Mouse (Mus musculus): ENCODE data around the gene Minpp1.

Gene Minpp1

DNA sequence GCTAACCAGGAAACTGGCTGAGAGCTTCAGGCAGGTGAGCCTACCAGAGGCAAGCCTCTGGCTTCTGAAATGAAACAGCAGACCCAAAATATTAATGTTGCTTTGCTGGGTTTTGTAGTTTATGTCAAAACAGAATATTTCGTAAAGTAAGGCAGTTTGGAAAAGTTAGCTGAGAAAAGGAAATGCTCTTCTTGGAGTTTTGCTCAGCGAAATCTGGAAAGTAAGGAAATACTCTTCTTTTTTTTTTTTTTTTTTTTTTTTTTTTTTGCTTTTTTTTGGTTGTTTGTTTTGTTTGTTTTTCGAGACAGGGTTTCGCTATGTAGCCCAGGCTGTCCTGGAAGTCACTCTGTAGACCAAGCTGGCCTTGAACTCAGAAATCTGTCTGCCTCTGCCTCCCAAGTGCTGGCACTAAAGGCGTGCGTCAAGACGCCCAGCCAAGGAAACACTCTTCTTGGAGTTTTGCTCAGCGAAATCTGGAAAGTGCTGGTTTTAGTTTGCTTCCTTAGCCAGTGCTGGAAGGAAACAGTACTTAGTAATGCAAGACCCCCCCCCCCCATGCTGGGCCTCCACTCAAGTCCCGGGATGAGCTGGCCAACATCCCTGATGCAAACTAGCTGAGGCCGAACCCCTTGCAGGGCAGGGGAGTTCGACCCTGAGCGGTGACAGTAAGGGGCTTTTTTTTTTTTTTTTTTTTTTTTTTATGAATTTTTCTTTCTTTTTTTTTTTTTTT lies 3.8 kb downstream of the Minpp1 start:
- DNase-seq: no peak

DNA sequence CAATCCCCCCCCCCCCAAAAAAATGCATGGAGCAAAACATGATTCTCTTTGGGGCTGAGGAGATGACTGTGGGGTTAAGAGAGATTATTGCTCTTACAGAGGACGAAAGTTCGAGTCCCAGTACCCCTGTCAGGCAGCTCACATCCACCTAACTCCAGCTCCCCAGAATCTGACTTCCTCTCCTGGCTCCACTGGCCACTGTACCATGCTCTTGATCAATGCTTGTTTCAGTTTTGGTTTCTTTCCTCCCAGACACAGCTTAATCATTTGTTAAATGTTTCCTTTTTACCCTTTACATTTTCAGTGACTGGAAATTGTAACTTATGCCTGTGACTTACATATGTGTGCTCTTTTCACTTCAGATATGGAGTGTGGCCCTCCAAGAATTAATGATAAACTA lies 5.4 kb downstream of the Minpp1 start:
- DNase-seq: no peak

DNA sequence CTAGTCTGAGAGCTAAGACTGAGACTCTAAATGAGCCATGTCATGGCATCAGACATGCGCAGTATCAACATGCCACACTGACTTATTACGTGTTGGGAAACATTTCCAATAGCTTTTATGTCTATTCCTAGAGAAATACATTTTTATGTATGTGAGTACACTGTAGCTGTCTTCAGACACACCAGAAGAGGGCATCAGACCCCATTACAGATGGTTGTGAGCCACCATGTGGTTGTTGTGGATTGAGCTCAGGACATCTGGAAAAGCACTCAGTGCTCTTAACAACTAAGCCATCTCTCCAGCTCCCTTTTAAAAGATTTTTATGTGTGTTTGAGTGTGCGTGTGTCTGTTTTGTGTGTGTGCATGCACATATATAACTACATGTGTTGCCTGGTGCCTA lies 6.8 kb downstream of the Minpp1 start:
- no peak for DNase-seq

DNA sequence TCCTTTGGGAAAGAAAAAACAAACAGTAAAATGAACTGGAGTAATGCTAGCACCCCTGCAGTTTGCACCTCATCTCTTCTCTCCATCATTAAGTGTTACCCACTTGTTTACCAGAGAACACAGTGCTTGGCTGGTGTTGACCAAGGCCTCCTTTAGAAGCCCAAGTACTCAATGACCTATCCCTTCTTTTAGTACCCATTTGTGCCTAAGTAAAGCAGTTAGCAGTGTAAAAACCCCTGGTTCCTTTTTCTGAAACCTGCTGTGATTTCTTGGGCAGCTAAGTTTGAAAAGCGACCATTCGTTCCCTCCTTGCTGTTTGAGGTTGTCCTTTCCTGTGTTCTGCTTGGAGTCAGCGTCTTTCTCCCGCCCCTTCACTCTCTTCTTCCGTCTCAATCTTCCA lies 7.4 kb downstream of the Minpp1 start:
- DNase-seq: no peak

DNA sequence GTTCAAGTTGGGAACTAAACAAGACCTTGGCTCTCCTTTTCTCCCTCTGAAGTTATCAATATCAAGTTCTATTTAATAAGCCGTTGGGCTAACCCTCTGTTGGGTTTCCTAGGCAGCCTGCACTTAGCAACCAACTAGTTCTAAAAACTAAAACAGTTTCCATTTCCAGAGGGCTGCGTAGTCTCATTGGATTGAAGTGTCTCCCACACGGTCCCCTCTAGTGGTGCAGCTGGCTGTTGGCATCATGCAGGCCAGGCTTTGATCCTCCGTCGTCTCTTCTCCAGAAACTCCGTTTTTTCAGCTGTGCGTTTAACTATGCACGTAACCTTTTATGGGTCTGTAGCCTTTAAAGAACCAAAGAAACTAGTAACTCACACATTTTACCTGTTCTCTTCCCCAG lies 7.9 kb downstream of the Minpp1 start:
- no peak for DNase-seq

DNA sequence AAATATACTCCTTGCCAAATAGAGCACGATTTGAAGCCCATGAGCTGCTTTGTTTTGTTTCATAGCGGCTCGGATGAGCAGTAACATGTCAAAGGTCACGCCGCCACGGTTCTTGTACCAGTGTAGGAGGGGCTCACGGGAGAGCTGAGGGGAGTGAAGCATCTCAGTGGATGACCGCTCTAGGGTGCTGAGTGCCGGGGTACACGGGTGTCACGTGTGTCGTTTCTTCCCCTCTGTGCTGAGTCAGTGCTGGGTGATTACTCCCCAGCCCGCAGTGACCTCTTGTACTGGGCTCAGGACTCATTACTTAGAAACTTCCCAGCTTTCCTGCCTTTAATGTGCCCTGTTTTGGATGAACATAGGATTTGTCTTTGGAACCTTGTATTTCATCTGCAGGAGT lies 9.0 kb downstream of the Minpp1 start:
- DNase-seq: no peak

DNA sequence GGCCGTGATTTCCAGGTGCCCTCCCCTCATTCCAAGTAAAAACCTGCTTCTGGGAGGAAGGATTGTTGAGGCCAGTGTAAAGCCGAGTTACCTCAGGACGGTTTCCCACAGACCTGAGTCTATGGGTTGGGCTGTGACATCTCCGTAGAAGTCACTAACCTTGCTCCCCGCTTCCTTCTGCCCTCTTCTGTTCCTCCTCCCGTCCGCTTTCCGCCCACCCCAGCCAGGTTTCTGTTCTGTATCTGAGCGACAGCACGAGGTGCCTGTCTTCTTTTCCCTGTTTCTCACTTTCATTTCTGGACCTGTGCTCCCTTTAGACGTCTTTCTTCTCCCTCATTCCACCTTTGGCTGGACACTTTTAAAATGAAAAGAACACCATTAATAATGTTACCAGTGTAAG lies 9.5 kb downstream of the Minpp1 start:
- DNase-seq: no peak

DNA sequence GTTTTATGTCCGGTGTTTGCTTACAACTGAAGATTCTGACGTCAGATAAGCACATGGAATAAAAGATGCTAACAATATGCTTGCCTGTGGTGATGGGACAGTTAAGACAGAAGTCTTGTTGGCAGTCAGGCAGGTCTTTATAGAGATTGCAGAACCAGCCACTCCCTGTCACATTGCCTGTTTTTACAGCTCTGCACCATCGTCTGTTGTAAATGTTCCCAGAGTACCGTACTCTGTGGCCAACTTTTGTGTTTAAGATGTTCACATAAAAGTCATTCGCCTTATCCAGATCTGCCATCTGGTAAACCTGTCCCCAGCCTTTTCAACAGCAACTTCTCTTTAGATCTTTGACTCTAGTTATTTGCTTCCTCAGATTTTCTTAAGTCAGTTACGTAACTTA lies 11.8 kb downstream of the Minpp1 start:
- no peak for DNase-seq

DNA sequence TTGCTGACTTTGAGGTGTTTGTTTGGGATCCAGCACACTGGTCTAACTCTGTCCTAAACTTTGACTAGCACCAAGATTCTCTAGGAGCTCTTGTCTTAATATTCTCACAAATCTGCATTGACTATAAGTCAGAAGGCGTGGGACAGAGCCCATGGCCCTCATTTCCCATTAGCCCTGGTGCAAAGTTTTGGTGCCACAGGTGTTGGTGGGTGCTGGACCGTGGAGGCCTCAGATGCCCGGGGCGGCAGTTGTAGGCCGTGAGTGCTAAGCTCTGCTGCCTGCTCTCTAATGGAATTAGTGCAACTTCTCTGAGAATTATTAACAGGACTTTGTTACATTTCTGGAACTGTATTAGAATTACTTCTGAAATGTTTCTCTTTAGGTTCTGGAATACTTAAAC lies 12.4 kb downstream of the Minpp1 start:
- no peak for DNase-seq

DNA sequence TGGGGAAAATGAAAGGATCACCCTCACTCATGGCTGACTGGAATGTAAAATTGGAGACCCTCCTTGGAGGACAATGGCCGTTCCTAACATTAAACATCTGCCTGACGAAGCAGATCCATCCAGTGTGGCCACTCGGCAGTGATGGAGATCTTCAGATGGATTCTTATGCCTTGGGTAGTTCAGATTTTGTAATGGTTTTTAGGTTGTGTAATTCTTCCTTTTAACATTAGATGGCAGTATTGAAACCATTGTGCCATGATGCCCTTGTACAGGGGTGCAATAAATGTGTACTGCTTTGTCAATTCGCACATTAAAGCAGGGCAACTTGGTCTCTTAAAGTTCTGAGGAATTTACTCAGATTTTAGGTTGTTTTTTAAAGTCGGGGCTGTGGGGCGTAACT lies 15.8 kb downstream of the Minpp1 start:
- no peak for DNase-seq

DNA sequence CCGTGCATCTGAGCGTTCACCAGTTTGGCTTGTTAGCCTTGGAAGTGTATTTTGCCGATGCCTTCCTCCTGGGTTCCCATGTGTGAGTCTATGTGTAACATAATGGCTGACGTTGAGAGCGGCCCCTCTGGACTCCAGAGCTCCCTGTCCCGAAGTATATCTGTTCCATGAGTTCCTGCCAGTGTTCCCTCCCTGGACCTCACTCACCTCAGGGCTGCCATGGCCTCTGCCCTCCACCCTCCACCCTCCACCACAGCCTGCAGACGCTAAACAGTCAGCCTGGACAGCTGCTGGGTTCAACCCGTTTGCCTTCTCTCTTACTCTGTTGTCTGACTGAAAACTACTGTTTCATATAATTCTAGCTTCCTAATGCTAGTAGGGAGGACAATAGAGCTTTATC lies 20.5 kb downstream of the Minpp1 start:
- DNase-seq: no peak

DNA sequence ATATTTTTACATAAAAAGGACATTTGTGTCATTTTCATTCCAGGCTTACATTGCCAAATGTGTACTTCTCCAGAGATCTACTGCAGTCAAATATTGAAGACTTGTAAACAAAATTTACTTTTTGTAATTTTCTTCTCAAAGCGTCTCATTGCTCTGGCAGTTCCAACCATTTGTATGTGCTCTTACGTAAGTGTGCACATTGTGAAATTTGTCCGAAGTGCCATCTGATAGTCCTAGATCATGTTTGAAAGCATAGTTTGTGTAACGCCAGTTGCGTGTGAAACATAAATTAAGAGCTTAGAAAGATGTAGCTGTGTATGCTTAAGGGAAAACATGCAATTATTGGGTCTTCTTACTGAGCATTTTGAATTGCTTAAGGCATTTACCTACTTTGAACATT lies 20.9 kb downstream of the Minpp1 start:
- no peak for DNase-seq

DNA sequence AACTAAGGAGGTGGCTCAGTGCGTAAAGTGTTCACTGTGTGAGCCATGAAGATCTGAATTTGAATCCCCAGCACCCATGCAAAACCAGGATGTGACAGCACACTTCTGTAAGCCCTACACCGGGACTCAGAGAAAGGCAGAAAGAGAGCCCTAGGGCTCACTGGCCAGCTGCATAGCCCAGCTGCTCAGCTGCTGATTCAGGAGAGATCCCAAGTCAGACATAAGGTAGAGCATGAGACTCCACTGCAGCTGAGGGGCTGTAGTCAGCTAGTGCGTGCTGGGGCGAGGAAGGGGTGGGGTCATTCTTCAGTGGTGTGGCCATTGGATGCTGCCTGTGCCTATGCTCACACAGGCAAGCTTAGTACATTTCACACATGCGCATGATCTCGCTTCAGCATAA lies 21.5 kb downstream of the Minpp1 start:
- no peak for DNase-seq

DNA sequence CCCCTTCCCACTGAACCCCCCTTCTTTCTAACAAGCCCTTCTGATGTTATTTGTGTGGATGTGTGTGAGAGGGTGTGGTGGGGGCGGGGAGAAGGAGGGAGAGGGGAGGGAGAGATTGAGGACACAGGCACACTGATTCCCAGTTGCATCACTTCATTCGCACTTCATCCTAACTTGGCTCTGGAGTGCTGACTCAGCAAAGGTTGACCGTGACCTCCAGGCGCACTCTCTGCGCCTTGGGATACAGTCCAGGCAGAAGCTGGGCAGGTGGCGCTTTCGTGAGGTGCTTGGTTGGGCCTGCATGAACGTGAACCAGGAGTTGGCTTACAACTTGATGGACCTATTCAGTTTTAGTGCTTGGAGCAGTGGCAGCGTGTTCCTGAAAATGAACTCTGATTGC lies 22.0 kb downstream of the Minpp1 start:
- DNase-seq: no peak

DNA sequence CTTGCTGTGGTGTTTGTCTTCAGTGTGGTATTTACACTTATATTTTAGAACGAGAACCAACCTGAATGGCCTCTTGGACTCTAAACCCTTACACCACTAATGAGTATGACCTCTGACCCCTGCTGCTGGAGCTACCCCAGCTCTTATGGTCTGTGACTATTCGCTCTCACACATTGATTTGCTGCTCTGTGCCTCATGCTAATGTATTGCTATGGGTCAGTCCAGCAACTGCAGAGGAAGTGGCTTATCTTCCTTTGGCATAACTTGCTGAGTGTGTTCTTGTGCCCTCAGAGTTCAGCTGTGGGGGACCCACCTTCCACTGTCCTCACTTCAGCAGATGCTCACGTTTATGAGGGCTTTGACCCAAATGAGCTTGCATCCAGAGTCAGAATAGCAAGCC lies 24.7 kb downstream of the Minpp1 start:
- no peak for DNase-seq

DNA sequence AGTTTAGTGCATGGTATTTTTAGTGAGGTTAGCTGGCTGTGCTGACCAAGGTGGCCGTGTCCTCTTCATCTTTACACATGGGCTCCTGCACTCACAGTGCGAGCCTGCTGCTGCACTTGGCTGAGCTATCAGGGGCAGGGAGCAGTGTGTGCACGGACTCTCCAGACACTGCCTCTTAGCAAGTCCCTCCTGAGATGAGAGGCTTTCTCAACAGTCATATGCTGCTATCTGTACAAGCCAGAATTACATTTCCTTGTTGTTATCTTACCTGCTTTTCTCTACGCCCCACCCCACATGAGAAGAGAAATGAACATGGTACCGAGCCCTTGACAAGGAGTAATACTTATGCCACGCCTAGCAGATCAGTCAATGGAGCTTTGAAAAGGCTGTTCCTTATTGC lies 25.4 kb downstream of the Minpp1 start:
- DNase-seq: no peak

DNA sequence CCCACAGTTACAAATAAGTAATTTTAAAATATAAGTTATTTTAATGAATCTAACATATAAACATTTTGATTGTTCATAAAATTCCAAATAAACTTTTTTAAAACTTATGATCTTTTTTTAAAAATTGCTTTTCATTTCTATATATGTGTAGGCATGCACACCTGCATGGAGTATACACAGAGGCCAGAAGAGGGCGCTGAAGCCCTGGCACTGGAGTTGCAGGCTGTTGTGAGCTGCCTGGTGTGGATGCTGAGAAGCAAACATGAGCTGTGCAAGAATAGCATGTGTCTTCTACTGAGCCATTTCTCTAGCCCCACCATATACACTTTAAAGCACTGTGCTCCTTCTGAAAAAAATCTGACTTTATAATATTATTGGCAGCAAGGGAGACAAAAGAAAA lies 26.9 kb downstream of the Minpp1 start:
- no peak for DNase-seq

DNA sequence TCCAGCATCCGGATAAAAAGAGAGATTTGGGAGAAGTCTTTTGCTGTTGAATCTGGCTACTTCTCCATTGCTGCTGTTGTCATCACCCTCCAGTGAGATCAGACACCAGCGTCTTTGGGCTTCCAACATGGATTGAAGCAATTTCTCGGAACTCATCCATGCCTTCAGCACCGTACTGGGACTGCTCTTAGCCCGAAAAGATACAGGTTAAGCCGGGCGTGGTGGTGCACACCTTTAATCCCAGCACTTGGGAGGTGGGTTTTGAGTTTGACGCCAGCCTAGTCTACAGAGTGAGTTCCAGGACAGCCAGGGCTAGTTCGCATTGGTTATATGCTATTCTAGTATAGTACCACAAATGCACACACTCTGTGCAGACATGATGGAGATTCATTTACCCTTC lies 31.0 kb downstream of the Minpp1 start:
- no peak for DNase-seq

DNA sequence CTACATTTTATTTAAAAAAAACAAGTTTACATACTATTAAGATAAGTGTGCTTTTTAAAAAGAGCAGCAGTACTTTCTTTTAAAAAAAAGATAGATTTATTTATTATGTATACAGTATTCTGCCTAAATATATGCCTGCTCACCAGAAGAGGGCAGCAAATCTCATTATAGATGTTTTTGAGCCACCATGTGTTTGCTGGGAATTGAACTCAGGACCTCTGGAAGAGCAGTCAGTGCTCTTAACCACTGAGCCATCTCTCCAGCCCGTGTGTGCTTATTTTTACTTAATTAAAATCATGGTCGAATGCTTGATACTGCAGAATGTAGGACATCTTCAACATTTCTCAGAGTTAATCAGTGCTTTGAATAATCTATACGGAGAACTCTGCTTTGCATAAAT lies 35.9 kb downstream of the Minpp1 start:
- DNase-seq: no peak

DNA sequence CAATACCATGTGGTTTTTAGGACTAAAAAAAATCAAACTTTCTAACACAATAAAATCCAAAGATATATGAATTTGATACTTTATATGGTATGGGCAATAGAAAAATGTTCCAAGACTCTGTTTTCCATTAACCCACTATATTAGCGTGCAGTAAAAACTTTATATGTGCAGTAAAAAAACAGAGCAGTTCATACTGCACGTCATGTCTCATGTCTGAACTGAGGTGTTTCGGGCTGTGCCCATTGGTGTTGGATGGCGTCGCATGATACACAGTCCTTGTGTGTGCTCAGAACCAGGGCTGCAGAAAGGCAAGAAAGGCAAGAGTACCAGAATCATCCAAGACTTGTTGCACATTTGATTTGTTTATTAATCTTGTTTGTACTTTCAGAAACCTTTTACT lies 36.7 kb downstream of the Minpp1 start:
- DNase-seq: no peak

DNA sequence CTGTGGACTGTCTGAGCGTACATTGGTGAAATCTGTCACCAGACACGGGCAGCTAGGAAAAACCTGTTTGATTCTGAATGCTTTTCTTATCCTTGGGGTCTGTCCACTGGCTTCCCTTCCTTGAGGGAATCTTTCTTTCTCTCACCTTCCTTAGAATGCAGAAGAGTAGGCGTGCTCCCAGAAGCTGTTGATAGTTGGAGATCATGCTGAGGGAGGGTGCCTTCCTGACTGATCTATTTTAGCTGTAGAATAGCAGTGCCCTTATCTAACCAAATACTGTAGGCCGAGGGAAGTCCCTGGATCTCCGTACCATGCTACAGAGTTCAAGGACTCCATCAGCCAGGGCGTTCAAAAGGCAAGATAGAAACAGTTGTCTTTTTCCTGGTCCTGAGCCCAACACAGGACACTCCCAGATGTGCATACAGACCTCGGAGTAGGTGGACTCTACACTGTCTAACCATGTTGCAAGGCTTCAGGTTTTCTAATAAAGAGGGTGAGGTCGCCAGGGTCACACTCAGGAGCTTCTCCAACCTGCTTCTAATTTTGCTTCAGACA lies 37.3 kb downstream of the Minpp1 start:
- DNase-seq: no peak

DNA sequence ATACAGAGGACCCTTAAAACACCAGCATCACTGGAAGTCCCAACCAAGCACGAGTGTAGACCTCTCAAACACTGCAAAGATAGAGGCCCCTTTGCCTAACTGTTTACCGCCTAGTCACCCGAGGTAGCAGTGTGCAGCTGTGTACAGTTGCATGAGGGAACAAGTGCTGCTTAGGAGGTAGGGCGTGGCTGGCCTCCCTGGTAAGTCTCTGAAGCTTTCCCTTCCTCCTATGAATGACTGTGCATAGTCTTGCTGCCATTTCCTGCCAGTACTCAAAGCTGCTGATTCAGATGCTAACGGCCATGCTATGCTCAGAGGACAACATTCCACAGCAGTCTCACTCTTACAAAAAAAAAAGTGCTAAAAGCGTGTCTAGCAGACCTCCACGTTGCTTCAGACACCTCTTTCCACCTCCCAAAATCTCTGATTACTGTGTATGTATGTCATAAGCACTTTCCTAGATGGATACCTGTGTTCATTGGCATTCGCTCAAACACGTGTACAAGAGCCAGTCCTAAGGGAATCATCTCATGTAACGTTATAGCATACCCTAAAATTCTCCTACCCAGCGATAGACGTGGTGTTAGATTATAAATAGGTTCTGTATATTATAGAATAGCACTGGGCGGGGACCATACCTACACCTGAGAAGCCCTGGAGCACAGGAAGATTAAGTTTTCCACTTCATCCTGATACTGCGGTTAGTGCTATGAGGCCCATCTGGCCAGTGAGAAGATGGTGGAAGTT lies 38.4 kb downstream of the Minpp1 start:
- DNase-seq: no peak

DNA sequence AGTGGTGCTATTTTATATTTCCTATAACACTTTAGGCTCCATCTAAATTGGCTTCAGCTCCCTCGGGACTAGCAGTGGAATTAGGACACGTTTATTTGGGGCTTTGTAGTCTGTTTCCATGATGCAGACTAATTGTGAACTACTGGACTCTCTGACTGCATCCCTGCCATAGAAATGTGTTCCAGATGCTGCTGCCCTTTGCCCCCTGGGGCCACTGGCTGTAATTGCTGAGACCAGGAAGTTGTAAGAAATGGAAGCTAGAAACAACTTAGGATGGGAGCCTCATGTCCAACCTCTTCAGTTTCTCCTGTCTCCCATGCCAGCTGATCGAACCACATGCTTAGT lies 38.9 kb downstream of the Minpp1 start:
- DNase-seq: no peak

DNA sequence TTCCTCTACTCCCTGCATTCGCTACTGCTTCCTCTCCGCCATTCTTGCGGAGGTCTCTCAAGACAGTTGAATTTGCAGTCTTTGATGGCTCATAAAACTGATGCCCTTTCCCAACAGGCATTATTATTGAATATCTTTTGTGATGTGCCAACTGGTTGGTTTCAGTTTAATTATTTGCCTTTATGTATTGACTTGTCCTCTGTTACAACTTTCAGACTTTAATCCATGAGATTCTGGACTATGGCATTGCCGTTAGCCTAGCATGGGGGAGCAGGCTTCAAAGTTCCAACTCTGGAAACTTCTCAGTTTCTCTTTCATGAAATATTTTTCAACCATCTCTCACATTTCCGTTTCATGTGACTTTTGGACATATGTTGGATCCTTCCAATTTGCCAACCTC lies 41.6 kb downstream of the Minpp1 start:
- no peak for DNase-seq

DNA sequence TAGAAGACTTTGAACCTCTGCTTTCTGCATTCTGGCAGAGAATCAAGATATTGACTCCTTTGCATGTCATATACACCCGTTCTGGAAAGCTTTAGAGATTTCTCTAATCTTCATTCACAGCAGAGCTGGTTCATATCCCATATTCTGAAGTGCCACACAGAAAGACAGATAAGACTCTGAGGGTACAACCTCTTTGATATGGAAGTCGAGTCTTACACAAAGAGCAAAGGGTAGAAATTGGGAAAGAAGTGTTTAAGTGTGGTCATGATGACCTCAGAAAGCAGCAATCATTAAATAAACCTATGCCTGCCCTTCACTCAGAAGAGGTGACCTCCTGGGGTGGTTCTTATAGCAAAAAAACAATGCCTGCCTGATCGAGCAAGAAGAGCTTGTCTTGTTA lies 43.2 kb downstream of the Minpp1 start:
- DNase-seq: no peak

Measured in right cerebral cortex, postnatal 14 days (tissue).